Mouse (Mus musculus) cerebellum, adult 18-20 months (tissue): ENCODE measurements around the gene Polr2h.

ENCODE experiments used
- DNase-seq, 2 experiments: peaks; one replicate each; pipeline ENCODE4 v3.0.0; 2021

The Polr2h gene

GRCm38 (mm10) chr16:20701729-20702521, 15.5 kb upstream of the Polr2h start:
- DNase-seq: no peak

GRCm38 (mm10) chr16:20702522-20702893, 15.0 kb upstream of the Polr2h start:
- peak in 1 of 2 experiments; percentile 65 for DNase-seq

GRCm38 (mm10) chr16:20703071-20703470, 14.4 kb upstream of the Polr2h start:
- no peak for DNase-seq

- no peak for DNase-seq
Measured at GRCm38 (mm10) chr16:20703699-20704400, 13.6 kb upstream of the Polr2h start.

DNA sequence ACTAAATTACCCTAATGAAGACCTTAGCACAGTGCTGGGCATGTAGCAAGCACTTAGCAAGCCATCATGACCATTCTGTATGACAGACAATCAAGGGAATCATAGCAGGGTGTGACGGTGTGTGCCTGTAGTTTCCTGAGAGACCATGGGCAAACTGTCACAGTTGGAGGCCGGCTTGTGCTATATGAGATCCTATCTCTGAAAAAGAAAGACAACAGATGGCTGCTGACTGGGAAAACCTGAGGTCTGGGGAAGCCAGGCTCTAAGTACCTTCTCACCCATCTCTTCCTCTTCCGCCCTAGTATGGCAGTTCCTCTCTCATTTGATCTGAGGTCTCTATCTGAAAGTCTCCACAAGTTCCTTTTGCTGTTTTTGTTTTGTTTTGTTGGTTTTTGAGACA, 11.7 kb upstream of the Polr2h start:
- peak in 1 of 2 experiments; percentile 56 for DNase-seq

DNA sequence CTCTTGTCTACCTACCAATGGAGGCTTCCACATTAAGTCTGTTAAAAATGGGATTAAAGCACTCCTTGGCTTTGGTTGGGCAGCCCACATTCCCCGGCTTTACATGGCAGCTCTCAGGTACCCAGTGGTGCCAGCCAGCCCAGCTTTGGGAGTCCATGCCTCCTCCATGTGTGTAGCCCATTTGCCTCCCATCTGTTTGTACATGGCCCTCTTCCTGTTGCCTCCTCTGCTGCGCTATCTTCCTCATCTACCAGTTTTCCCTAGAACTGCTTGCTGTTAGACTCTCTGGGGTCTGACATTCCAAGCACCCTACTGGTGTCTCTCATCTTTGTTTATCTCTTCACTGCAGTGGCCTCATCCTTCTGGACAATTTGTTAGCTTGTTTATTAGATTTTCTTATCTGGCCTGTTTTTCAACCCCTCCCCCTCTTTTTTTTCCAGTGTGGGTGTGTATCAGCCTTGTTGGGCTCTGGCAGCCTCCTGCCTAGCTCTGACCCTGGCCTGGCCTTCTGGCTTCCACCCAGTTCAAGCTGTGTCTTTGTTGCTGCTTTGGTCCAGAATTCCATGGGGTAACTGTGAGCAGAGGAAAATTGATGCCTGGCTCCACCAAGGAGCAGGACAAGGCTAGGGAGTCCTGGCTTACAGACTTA, 10.9 kb upstream of the Polr2h start:
- no peak for DNase-seq

DNA sequence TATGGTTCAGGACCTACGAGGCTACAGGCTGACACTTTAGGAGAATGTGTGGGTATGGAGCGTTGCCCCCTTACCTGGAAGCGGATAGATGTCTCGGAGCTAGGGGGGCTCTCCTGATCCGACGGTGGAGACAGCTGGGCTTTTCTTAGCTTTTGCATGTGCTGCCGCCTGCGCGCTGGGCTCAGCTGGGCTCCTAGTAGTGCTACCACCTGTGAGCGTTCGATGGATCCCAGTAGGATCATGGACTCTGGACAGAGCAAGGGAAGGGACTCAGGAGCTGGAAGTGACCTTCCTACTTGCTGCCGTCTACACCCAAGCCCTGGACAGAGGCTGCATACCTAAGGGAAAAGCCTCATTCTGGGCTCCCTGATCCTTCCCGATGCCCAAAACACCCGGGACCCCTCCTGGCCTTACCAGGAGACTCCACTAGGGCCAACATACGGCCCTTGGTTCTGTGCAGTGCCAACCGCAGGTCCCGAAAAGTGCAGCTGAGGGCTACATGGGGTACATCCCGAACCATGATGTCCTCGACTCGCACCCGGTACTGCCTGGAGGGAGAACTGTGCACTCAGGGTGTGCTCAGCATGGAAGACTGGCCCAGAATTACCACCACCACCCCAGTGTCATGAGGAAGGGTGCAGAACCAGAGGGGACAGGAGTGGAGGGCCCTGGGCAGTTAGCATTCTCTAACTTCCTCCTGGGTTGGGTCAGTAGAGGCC, 9.1 kb upstream of the Polr2h start:
- no peak for DNase-seq

DNA sequence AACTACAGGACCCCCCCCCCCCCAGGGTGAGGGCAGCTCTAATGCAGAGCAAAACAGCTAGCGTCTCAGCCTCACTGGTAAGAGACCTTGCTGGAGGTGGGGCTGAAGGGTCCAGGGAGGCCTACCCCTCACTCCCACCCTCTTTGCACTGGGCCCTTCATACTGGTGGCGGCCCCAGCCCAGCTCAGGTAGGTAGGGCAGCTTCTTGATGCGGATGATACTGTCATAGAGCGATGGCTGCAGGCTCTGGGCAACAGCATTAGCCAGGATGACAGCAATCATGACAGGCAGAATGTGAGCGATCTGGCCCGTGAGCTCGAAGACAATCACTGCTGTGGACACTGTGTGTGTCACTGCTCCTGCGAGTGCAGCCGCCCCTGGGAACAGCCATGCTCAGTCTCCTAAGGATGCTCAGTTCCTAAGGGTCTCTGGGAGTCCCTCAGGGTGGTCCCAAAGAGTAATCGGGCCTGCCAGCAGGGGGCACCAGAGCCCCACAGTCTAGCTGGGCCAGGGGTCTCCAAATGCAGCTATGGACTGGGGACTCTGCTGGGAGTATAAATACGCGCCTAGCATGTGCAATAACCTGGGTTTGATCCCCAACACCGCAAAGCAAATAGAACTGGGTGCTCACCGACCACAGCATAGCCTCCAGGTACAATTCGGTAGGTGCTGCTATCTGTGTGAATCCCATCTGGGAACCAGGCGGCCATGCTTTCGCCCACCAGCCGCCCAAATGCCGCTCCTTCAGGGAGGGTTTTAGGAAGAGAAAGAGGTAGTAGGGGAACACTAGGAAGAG, 8.3 kb upstream of the Polr2h start:
- DNase-seq: no peak

GRCm38 (mm10) chr16:20710370-20710769, 7.1 kb upstream of the Polr2h start:
- DNase-seq: no peak

DNA sequence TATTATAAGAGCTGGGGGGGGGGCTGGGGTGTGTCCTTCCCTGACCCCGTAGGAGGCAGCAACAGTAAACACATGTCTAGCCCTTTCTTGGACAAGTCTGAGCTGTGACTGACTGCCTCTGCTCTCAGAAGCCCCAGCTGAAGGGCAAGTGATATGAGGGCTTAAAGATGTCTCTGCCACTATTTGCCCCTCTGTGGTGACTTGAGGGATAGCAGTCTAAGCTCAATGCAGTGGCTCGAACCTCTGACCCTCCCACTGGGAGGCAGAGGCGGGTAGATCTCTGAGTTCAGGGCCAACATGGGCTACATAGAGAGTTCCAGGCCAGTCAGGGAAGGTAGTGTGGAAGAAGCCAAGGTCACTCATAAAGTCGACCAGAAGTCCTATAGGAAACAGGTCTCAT, 6.7 kb upstream of the Polr2h start:
- DNase-seq: no peak

GRCm38 (mm10) chr16:20712190-20712589, 5.3 kb upstream of the Polr2h start:
- DNase-seq: no peak

DNA sequence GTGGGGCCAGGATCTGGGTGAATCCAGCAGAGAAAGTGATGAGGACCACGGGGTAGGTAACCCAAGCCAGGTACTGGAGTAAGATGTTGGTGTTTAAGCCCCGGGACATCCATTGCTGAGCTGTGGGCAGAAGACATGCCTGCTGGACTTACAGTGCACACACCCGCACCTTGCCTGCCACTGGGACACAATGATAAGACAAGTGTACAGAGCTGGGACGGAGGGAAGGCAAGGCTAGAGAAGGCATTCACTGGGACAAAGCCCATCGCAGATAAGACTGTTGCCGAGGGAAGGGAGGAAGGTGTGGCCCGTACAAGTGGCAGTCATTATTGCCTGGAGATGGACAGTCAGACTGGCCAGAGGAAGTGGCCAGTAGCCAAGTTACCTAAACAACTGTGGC, 4.6 kb upstream of the Polr2h start:
- DNase-seq: no peak

DNA sequence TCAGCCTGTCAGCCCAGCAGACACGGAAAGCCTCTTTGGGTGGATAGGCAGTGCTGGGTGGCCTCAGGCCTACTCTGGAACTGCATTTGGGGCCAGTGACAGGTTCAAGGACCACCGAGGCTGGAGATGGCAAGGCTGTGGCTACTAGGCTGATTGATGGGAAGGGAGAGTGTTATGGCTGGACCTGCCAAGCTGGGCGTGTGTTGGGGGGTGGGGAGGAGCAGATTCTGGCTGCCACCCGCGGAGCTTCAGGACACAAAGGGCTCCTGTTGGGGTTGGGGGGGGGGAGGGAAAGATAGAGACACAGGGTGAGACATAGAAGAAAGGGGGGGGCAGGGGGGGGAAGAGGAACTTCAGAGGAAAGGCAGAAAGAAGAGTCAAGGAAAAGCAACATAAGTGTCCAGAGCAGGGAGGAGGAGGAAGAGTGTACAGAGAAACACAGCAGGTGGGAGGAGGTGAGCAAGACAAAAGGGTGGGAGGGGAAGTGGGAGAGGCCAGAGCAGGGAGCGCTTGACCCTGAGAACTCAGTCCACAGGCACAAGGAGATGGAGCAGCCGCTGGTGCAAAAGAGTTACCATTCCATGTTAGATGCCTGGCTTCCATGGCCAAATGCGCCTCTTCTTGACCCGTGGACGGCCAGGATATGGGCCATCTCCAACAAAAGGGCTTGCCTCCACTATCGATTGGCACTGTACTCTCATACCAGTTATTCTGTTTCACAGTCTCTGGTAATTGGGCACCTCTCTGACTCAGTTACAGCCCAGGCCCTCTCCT, 3.0 kb upstream of the Polr2h start:
- DNase-seq: no peak

- peak in 1 of 2 experiments; percentile 36 for DNase-seq
Measured at GRCm38 (mm10) chr16:20715161-20715560, 2.3 kb upstream of the Polr2h start.

- no peak for DNase-seq
Measured at GRCm38 (mm10) chr16:20715566-20715965, 1.9 kb upstream of the Polr2h start.

- DNase-seq: peak; percentile 79 to 84
Measured at GRCm38 (mm10) chr16:20715976-20716840, 1.3 kb upstream of the Polr2h start.

- DNase-seq: no peak
Measured at GRCm38 (mm10) chr16:20716841-20717180, 654 bp upstream of the Polr2h start.

DNA sequence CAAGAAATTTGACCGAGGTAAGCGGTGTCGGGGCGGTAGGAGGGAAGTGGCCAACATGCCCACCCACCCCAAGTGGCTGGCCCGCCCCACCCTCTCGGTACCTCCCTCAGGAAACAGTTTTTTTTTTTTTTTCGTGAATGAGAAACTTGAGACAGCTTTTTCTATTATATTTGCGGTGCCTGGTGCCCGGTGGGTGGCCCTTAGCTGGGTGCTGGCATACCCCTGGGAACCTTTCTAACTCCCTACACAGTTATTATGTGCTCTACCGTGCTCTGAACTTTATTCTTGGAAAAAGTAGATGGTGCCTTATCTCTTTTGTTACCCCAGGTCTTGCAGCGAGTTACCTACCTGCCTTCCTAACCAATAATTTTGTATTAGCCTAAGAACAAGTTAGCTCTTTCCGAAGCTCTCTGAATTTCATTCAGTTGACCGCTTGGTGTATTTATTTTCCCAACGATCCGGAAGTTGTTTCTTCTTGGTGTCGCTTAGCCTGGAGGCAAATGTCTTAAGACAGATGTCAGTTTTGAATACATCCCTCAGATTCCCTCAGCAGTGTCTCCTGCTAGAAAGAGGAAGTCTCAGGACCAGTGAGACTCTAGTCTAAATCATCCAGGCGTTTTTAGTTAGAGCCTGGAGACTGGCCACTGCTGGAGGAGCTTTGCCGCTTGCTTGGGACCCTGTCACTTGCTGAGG, 659 bp downstream of the Polr2h start:
- DNase-seq: no peak

- no peak for DNase-seq
Measured at GRCm38 (mm10) chr16:20721808-20722207, 4.3 kb downstream of the Polr2h start.

- no peak for DNase-seq
Measured at GRCm38 (mm10) chr16:20722736-20723135, 5.3 kb downstream of the Polr2h start.
